Mouse (Mus musculus) CD4-positive, CD25-positive, alpha-beta regulatory T cell (primary cell): ENCODE data around the gene Wdr82. TPM values are rescaled to one million over a fixed set of nuclear protein-coding genes. Genes with fewer than 3 reads are reported as not detected.

Source experiments
- polyA plus RNA-seq: library from polyadenylated mRNA; unstranded; fragments of 100-300 nt; shearing (Covaris generic); gene quantifications from one replicate; pipeline ENCODE4 v1.2.1, GENCODE M21; 2017

Gene Wdr82
- polyA plus RNA-seq: 118 TPM

DNA sequence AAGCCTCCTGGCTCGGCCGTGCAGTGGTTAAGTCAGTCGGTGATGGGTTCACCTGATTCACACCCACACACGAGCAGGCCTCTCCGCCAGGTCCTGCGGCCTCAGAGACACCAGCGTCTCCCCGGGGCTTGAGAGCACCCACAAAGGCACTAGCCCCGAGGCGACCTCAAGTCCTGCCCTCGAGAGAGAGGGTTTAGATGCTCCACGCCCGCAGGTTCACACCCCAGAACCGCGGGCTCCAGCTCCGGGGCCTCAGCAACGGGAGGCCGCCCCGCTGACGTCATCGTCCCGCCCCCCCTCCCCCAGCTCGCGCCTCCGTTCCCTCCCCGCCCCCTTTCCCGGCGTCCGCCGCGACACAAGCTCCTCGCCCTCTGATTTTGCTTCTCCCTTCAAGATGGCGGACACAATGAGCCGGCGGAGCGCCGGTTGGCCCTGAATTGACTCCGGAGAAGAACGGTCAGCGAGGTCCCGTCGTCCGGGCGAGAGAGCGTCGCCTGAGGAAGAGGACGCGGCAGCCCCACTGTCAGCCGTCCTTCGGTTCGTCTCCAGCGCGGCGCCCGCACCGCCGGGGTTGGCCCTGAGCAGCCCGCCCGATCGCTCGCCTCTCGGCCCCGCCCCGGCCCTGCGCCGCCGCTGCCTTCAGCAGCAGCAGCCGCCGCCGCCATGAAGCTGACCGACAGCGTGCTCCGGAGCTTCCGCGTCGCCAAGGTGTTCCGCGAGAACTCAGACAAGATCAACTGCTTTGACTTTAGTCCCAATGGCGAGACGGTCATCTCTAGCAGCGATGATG, at the start of gene Wdr82:
Gene Wdr82, plus strand, starts transcription at position 373 of the 790 bp plus-strand sequence.

DNA sequence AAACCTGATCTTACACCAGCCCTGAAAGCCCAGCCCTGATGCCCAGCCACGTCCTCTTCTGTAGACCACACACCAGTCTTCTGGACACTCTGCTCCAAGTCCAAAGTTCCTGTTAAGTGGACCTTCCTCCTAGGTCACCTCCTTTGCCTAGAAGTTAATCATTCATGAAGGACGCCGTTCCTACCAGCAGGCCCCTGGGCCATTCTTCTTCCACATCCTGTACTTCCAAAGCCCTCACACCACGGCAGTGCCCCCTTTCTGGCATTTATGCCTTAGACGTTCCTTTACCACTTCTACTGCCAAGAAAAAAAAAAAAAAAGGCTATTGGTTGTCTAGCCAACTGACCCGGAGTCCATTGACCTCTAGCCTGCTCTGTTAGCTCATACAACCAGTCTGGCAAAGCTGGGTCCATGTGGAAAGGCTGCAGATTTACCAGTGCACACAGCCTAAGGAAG, 12.7 kb upstream of the Wdr82 start, which contains the start of gene Glyctk:
Gene Glyctk, minus strand, starts transcription at position 102 of the 455 bp plus-strand sequence.

GRCm38 (mm10) chr9:106199535-106200272, 29.0 kb downstream of the Wdr82 start, which contains the start of gene Ppm1m:
Ppm1m (minus strand) TSS chr9:106199746.

GRCm38 (mm10) chr9:106202819-106203636, 32.3 kb downstream of the Wdr82 start, which contains the start of gene Twf2:
Twf2 (plus strand) TSS chr9:106203108.

DNA sequence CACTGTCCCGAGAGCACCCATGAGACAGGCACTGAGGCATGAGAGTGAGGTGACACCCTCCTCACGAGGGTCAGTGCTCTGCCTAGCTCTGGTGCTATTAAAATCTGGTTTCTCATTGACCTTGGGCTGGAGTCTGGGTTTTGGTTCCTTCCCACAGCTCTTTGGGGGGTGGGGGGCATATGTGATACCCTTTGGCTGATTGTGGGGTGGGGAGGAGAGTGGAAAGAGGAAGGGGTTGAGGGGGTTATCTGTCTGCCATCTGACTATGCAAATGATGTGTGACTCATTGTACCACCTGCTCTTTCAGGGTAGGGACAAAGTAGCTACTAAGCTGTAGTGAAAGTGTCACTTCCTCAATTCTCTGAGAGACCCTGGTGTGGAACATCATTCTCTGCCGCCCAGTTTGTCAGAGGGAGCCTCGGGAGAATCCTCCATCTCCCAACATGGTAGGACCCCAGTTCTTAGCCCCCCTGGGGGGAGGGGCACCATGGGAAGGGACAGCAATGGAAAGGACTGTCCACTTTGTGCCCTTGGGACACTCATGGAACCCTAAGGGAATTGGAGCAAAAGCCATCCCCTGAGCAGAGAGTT, 51.6 kb downstream of the Wdr82 start, which contains the start of gene Tlr9:
Gene Tlr9, plus strand, starts transcription at position 338 of the 591 bp plus-strand sequence.

Other genes with a start within 250 kb of the Wdr82 start
- 0.02 TPM for gene Col6a5, start 210.3 kb upstream of the Wdr82 start, polyA plus RNA-seq
- 0.34 TPM for gene Col6a4, start 74.1 kb upstream of the Wdr82 start, polyA plus RNA-seq
- gene Glyctk, start 12.8 kb upstream of the Wdr82 start, polyA plus RNA-seq: 8.1 TPM
- gene Ppm1m, start 28.8 kb downstream of the Wdr82 start, polyA plus RNA-seq: 114 TPM
- 317 TPM for gene Twf2, start 32.2 kb downstream of the Wdr82 start, polyA plus RNA-seq
- gene Tlr9, start 51.7 kb downstream of the Wdr82 start, polyA plus RNA-seq: not detected
- gene Alas1, start 77.7 kb downstream of the Wdr82 start, polyA plus RNA-seq: 48.2 TPM
- 4.1 TPM for gene Poc1a, start 110.1 kb downstream of the Wdr82 start, polyA plus RNA-seq
- 64.0 TPM for gene Dusp7, start 197.7 kb downstream of the Wdr82 start, polyA plus RNA-seq